Mouse (Mus musculus) testis, adult 2 months (tissue): ENCODE measurements at regions not wholly inside any gene's neighbourhood (a gene's known extent, or its start where the extent isn't known, plus 50 kb on each side); places are given as distances from the start of the nearest gene placed in this dataset.

Experiments used
- H3K27ac ChIP-seq: fragments of 200-500 bp; 2 replicates; pipeline ENCODE4 v1.5.1; 2012; ENCODE audit warnings: low read depth, low read length; ENCODE audit not compliant: control insufficient read depth, insufficient read depth
- H3K27me3 ChIP-seq: fragments of 200-500 bp; 2 replicates; pipeline ENCODE4 v1.6.1; 2012; ENCODE audit warnings: mild to moderate bottlenecking, low read length, moderate library complexity; ENCODE audit not compliant: control insufficient read depth, insufficient read depth
- H3K36me3 ChIP-seq: fragments of 200-500 bp; 2 replicates; pipeline ENCODE4 v1.6.1; 2012; ENCODE audit warnings: mild to moderate bottlenecking, low read length; ENCODE audit not compliant: control insufficient read depth, insufficient read depth
- H3K4me1 ChIP-seq: fragments of 200-500 bp; 2 replicates; pipeline ENCODE4 v1.6.1; 2012; ENCODE audit warnings: low read length; ENCODE audit not compliant: control insufficient read depth, insufficient read depth
- H3K4me3 ChIP-seq: fragments of 200-500 bp; 2 replicates; pipeline ENCODE4 v1.5.1; 2012; ENCODE audit warnings: low read depth, mild to moderate bottlenecking, low read length, moderate library complexity, mixed read lengths; ENCODE audit not compliant: control insufficient read depth
- CTCF ChIP-seq: fragments of 200-500 bp; IDR thresholded peaks from 2 replicates; pipeline ENCODE4 v1.5.1; 2012; ENCODE audit warnings: low read depth, mild to moderate bottlenecking, inconsistent platforms, low read length, moderate library complexity; ENCODE audit not compliant: control insufficient read depth, insufficient read depth, insufficient replicate concordance
- POLR2A ChIP-seq: fragments of 200-500 bp; IDR thresholded peaks from 2 replicates; pipeline ENCODE4 v1.6.1; 2012; ENCODE audit warnings: low read depth, mild to moderate bottlenecking, inconsistent platforms, low read length, moderate library complexity; ENCODE audit not compliant: control insufficient read depth

DNA sequence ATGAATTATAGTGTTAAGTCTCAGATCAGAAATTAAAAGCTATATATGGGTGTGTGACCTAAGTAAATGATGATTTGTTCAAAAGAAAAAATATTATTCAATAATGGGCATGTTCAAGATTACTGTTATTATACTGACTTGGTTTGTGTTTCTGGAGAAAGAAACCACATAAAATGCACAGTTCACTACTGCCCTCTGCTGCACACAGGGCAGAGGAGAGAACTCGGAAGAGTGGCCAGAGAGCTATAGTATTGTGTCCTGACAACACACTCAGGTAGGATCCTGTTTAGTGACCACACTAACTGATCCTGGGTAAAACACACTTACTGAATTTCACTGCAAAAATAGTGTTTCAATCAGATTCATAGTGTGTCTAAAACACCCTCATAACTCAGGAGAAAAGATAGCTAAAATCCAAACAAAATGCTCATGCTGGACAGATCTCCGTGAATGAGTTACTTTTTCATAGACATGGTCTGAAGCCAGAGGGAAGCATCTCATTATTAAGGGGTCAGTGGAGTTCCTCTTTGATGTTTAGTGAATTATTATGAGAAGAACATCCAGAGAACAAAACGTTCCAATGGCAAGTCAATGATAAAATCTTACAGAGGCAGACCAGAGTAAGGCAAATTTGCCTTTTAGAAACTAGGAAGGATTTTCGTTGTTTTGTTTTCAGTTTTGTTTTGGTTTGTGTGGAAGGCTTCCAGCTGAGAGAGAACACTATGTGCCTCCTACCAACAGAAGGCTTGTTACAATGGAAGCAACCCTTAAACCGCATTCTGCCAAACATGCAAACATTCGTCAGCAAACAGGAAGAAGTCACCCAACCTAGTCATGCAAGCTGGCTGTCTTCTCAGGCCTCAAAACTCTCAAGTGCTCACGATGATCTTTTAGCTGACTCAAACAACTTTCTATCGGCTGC is 218.6 kb upstream of the Dab2 start:
- Histone ChIP-seq H3K27ac (no peak overlapping the region), H3K4me1 (no peaks in the 10 kb centered on the region), H3K27me3 (no peaks in the 10 kb centered on the region), H3K4me3 (no peak overlapping the region), H3K36me3 (no peaks in the 10 kb centered on the region)
- TF ChIP-seq POLR2A (no peak), CTCF (no peak)

GRCm38 (mm10) chr15:6087208-6087607 is 212.4 kb upstream of the Dab2 start:
- Histone ChIP-seq H3K4me3 (no peak overlapping the region), H3K27ac (no peak overlapping the region), H3K4me1 (no peaks in the 10 kb centered on the region), H3K27me3 (no peaks in the 10 kb centered on the region), H3K36me3 (no peaks in the 10 kb centered on the region)
- no peak for TF ChIP-seq POLR2A

GRCm38 (mm10) chr15:6088498-6088897 is 211.1 kb upstream of the Dab2 start:
- TF ChIP-seq CTCF (no peak), POLR2A (no peak)
- Histone ChIP-seq H3K4me3 (no peak overlapping the region), H3K4me1 (no peaks in the 10 kb centered on the region)

GRCm38 (mm10) chr15:6129697-6130096 is 169.9 kb upstream of the Dab2 start:
- TF ChIP-seq CTCF (no peak), POLR2A (no peak)
- H3K27ac ChIP-seq = no peak overlapping the region

More at GRCm38 (mm10) chr15:6088498-6088897, 211.1 kb upstream of the Dab2 start:
- Histone ChIP-seq H3K27me3 (no peaks in the 10 kb centered on the region), H3K36me3 (no peaks in the 10 kb centered on the region), H3K27ac (no peak overlapping the region)

GRCm38 (mm10) chr15:6132216-6132615 is 167.4 kb upstream of the Dab2 start:
- TF ChIP-seq POLR2A (no peak), CTCF (no peak)
- Histone ChIP-seq H3K4me3 (no peak overlapping the region), H3K36me3 (no peaks in the 10 kb centered on the region), H3K27me3 (no peaks in the 10 kb centered on the region), H3K27ac (no peak overlapping the region), H3K4me1 (no peaks in the 10 kb centered on the region)

More at GRCm38 (mm10) chr15:6129697-6130096, 169.9 kb upstream of the Dab2 start:
- Histone ChIP-seq H3K27me3 (no peaks in the 10 kb centered on the region), H3K36me3 (no peaks in the 10 kb centered on the region), H3K4me1 (no peaks in the 10 kb centered on the region), H3K4me3 (no peak overlapping the region)

GRCm38 (mm10) chr15:6145071-6145470 is 154.5 kb upstream of the Dab2 start:
- no peak overlapping the region for H3K4me3 ChIP-seq
- H3K4me1 ChIP-seq = no peaks in the 10 kb centered on the region
- H3K36me3 ChIP-seq = no peaks in the 10 kb centered on the region
- no peak overlapping the region for H3K27ac ChIP-seq
- TF ChIP-seq POLR2A (no peak), CTCF (no peak)
- H3K27me3 ChIP-seq = no peaks in the 10 kb centered on the region

- H3K36me3 ChIP-seq = no peaks in the 10 kb centered on the region
- H3K27ac ChIP-seq = no peak overlapping the region
- no peak for TF ChIP-seq CTCF
- TF ChIP-seq POLR2A = no peak
- H3K4me3 ChIP-seq = no peak overlapping the region
- no peaks in the 10 kb centered on the region for H3K27me3 ChIP-seq
- no peaks in the 10 kb centered on the region for H3K4me1 ChIP-seq
Observed at GRCm38 (mm10) chr15:6154706-6155105, 144.9 kb upstream of the Dab2 start.
